Mouse (Mus musculus): Measurements from ENCODE around the gene Yeats4.

DNA sequence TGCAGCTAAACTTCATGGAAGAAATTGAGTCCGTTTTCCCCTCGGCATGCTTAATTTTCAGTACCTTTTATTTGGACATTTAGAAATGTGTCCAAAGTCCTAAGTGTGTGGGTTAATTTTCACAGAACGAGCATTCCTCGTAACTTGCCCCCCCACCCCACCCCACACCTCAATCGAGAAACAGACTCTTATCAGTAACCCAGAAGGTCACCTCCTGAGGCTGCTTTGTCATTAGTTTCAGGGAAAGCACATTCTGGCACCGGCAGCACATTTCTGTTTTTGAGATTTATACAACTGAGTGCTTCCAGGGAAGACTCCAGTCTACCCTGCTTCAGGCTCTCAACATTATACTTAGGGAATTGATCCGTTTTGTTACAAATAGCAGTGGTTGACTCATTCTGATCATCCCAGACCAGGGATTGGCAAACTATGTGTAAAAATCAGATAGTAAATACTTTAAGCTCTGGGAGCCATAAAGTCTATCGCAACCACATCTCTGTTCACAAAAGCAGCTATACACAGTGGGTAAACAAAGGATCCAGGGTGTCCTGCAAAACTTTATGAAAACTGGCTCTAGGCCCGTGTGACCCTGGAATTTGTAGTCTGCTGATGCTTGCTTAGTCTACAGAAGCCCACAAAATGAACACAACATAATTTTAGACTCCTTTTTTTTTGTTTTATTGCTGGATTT lies 38.8 kb downstream of the Yeats4 start:
- TF ChIP-seq CTCF (IDR thresholded peaks at IDR 0.05; ENCODE audit: control insufficient read depth, insufficient read depth, low read length), result no peak
- TF ChIP-seq POLR2A (IDR thresholded peaks at IDR 0.05; ENCODE audit: borderline replicate concordance, control insufficient read depth, low read depth, low read length), result no peak

All from bone marrow, adult 2 months (tissue).